ENCODE assay signal across 8 mouse cellular contexts in genomic region chr16:17509240-17509597, GRCm38 (mm10). TPM values are rescaled to one million over a fixed set of nuclear protein-coding genes. Genes with fewer than 3 reads are reported as not detected.
DNase-seq lines count a peak whose midpoint lies in the region; ATAC-seq and TF ChIP-seq lines count a peak whose summit lies in the region.

No protein-coding gene starts in this region.

- intact Hi-C loops in gastrocnemius, adult 2 months (cut with DNase I) = loop anchor here (2.0 kb wide), 1 partner anchor 22 kb away; the partner anchor contains the start of gene Thap7
- intact Hi-C loops in gastrocnemius, postnatal 36 days (cut with DNase I) = no loop called here
- intact Hi-C loops in left cerebral cortex, postnatal 4 days (cut with DNase I) = no loop called here

- peak overlapping the region; percentile 79 for H3K9ac ChIP-seq in liver, embryonic 11.5 days (ENCODE audit: low read depth, low read length)

- no peaks in the 10 kb centered on the region for H3K9me3 ChIP-seq in liver, embryonic 11.5 days (ENCODE audit: control insufficient read depth, low read length)

- ATAC-seq in liver, embryonic 11.5 days (replicated peaks; ENCODE audit: low FRiP score) = 0 out of 2 replicates have a peak, but pooled peaks have one; percentile 7

- peak overlapping the region; percentile 90 for H3K4me3 ChIP-seq in gastrocnemius, adult 2 months
- peak overlapping the region; percentile 71 for H3K4me3 ChIP-seq in liver, embryonic 11.5 days (ENCODE audit: low read depth, low read length)

- TF ChIP-seq CTCF in gastrocnemius, adult 2 months (IDR thresholded peaks at IDR 0.05) = no peak

- no peaks in the 10 kb centered on the region for H3K27me3 ChIP-seq in liver, embryonic 11.5 days (replicated peaks; ENCODE audit: control insufficient read depth, insufficient read depth, low read length)

- peak overlapping the region; percentile 86 for H3K4me2 ChIP-seq in liver, embryonic 11.5 days

- peaks cover 14% of the 10 kb centered on the region for H3K4me1 ChIP-seq in liver, embryonic 11.5 days (replicated peaks; ENCODE audit: control insufficient read depth, insufficient read depth, low read length)

- peak overlapping the region; percentile 95 for H3K27ac ChIP-seq in gastrocnemius, adult 2 months
- H3K27ac ChIP-seq in liver, embryonic 11.5 days (ENCODE audit: low read depth, low read length) = peak overlapping the region; percentile 84

- no peak for DNase-seq in gastrocnemius, adult 2 months
- DNase-seq in gastrocnemius, postnatal 36 days = no peak
- DNase-seq in thymus, postnatal 4 days = peak; percentile 24
- DNase-seq in thymus, postnatal 36 days = no peak
- no peak for DNase-seq in liver, embryonic 11.5 days (ENCODE audit: low spot score)
- no peak for DNase-seq in right cerebral cortex, adult 2 months (ENCODE audit: low spot score in 2 of 2)
- no peak for DNase-seq in left cerebral cortex, postnatal 4 days
- DNase-seq in kidney, adult 8-10 months = no peak

- 8% methylated on average over 9 of the region's 9 CpGs for WGBS in liver, embryonic 11.5 days

- peaks cover 13% of the 10 kb centered on the region for H3K36me3 ChIP-seq in liver, embryonic 11.5 days (ENCODE audit: control insufficient read depth, insufficient read depth, low read length)

RNA-seq across cellular contexts. Expression of gene Lztr1, which starts 0.7 kb away (rescaled TPM):
- total RNA-seq in gastrocnemius, adult 2 months (2021) = 10 to 100 TPM; 25.2 to 25.9 TPM
- total RNA-seq in gastrocnemius, postnatal 36 days (2021) = 10 to 100 TPM; 18.8 to 23.2 TPM
- 50.2 and 54.8 TPM in 2 replicates for polyA plus RNA-seq in liver, embryonic 11.5 days (2014; fragmentation: Nextera tagmentation; extraction: Ambion mirVana)
- 100 to 1,000 TPM; 158 to 182 TPM for total RNA-seq in left cerebral cortex, postnatal 4 days (2021)

RNA-seq across cellular contexts. Expression of gene Aifm3, which starts 19.8 kb away (rescaled TPM):
- total RNA-seq in gastrocnemius, adult 2 months (2021) = under 1 TPM in 1 of 2 experiments, not detected in 1; 0.08 TPM
- total RNA-seq in gastrocnemius, postnatal 36 days (2021) = under 1 TPM in 1 of 2 experiments, not detected in 1; 0.20 TPM
- 0.84 and 1.1 TPM in 2 replicates for polyA plus RNA-seq in liver, embryonic 11.5 days (2014; fragmentation: Nextera tagmentation; extraction: Ambion mirVana)
- 10 to 100 TPM in 1 of 2 experiments, 1 to 10 TPM in 1; 9.3 to 13.6 TPM for total RNA-seq in left cerebral cortex, postnatal 4 days (2021)

RNA-seq across cellular contexts. Expression of gene Thap7, which starts 21.7 kb away (rescaled TPM):
- 10 to 100 TPM; 15.8 to 16.0 TPM for total RNA-seq in gastrocnemius, adult 2 months (2021)
- total RNA-seq in gastrocnemius, postnatal 36 days (2021) = 10 to 100 TPM; 12.8 to 14.4 TPM
- polyA plus RNA-seq in liver, embryonic 11.5 days (2014; fragmentation: Nextera tagmentation; extraction: Ambion mirVana) = 45.1 and 46.5 TPM in 2 replicates
- total RNA-seq in left cerebral cortex, postnatal 4 days (2021) = 10 to 100 TPM; 34.5 to 36.4 TPM

RNA-seq across cellular contexts. Expression of gene Lrrc74b, which starts 51.8 kb away (rescaled TPM):
- 1 to 10 TPM; 1.6 to 1.8 TPM for total RNA-seq in gastrocnemius, adult 2 months (2021)
- total RNA-seq in gastrocnemius, postnatal 36 days (2021) = 1 to 10 TPM; 1.0 to 1.6 TPM
- polyA plus RNA-seq in liver, embryonic 11.5 days (2014; fragmentation: Nextera tagmentation; extraction: Ambion mirVana) = not detected in 2 replicates
- 1 to 10 TPM in 1 of 2 experiments, under 1 TPM in 1; 0.68 to 1.4 TPM for total RNA-seq in left cerebral cortex, postnatal 4 days (2021)

RNA-seq across cellular contexts. Expression of gene P2rx6, which starts 52.5 kb away (rescaled TPM):
- 10 to 100 TPM in 1 of 2 experiments, 1 to 10 TPM in 1; 9.9 to 11.7 TPM for total RNA-seq in gastrocnemius, adult 2 months (2021)
- total RNA-seq in gastrocnemius, postnatal 36 days (2021) = 1 to 10 TPM; 8.0 to 9.3 TPM
- polyA plus RNA-seq in liver, embryonic 11.5 days (2014; fragmentation: Nextera tagmentation; extraction: Ambion mirVana) = 0.06 and 0.07 TPM in 2 replicates
- total RNA-seq in left cerebral cortex, postnatal 4 days (2021) = under 1 TPM; 0.36 to 0.68 TPM

Comparison
In these comparisons a context has a peak if more than half of its experiments do, and no peak if none do; other contexts are left out.
1. RNA of gene Lztr1, which starts 0.7 kb away (total RNA-seq): 158 to 182 TPM in left cerebral cortex, postnatal 4 days; 25.2 to 25.9 TPM in gastrocnemius, adult 2 months and 18.8 to 23.2 TPM in gastrocnemius, postnatal 36 days; every median in the first group is over 4 times any median in the second.
2. RNA of gene Aifm3, which starts 19.8 kb away (total RNA-seq): 9.3 to 13.6 TPM in left cerebral cortex, postnatal 4 days; 0.20 TPM in gastrocnemius, postnatal 36 days and 0.08 TPM in gastrocnemius, adult 2 months; every median in the first group is over 4 times any median in the second.